Mouse (Mus musculus) embryonic facial prominence, embryonic 11.5 days (tissue): ENCODE measurements around the gene Ccnyl1. TPM values are rescaled to one million over a fixed set of nuclear protein-coding genes. Genes with fewer than 3 reads are reported as not detected.
A peak's percentile ranks its signal among the peaks of the same experiment; 100 is the strongest.

ENCODE experiments used
- ATAC-seq: fragments of 200-750 bp; cut with Nextera tagmentation; replicated peaks from 2 replicates; pipeline ENCODE4 v1.8.0; 2017; ENCODE audit warnings: low read depth; ENCODE audit not compliant: insufficient number of reproducible peaks, low FRiP score, low TSS enrichment
- DNase-seq: peaks from one replicate; pipeline ENCODE4 v3.0.0-alpha.2; 2015; ENCODE audit warnings: low spot score
- H3K27ac ChIP-seq: fragments of 300-500 bp; sonication (generic); replicated peaks from 2 replicates; pipeline ENCODE4 v1.5.1; 2014; ENCODE audit warnings: mild to moderate bottlenecking, low read depth, low read length, control low read depth
- H3K27me3 ChIP-seq: fragments of 300-500 bp; sonication (generic); 2 replicates; pipeline ENCODE4 v1.6.1; 2014; ENCODE audit warnings: mild to moderate bottlenecking, low read length, moderate library complexity, mixed read lengths; ENCODE audit not compliant: control insufficient read depth, insufficient read depth
- H3K36me3 ChIP-seq: fragments of 300-500 bp; sonication (generic); replicated peaks from 2 replicates; pipeline ENCODE4 v1.6.1; 2014; ENCODE audit warnings: low read depth, mild to moderate bottlenecking, low read length, moderate library complexity, mixed read lengths; ENCODE audit not compliant: control insufficient read depth, insufficient read depth
- H3K4me1 ChIP-seq: fragments of 300-500 bp; sonication (generic); 2 replicates; pipeline ENCODE4 v1.6.1; 2014; ENCODE audit warnings: low read length, mixed read lengths; ENCODE audit not compliant: control insufficient read depth, insufficient read depth
- H3K4me2 ChIP-seq: fragments of 300-500 bp; sonication (generic); 2 replicates; pipeline ENCODE4 v1.6.1; 2014; ENCODE audit warnings: low read depth, mild to moderate bottlenecking, control low read depth, low read length, moderate library complexity
- H3K4me3 ChIP-seq: fragments of 300-500 bp; sonication (generic); 2 replicates; pipeline ENCODE4 v1.5.1; 2014; ENCODE audit warnings: low read depth, low read length, control low read depth
- H3K9ac ChIP-seq: fragments of 300-500 bp; sonication (generic); replicated peaks from 2 replicates; pipeline ENCODE4 v1.6.1; 2014; ENCODE audit warnings: mild to moderate bottlenecking, control low read depth, low read length
- H3K9me3 ChIP-seq: fragments of 300-500 bp; sonication (generic); replicated peaks from 2 replicates; pipeline ENCODE4 v1.6.1; 2016; ENCODE audit warnings: mild to moderate bottlenecking, low read length, inconsistent platforms, mixed read lengths; ENCODE audit not compliant: control insufficient read depth
- WGBS: fragments of 180-500 bp; shearing (Covaris S2); extraction: QIAGEN DNeasy Blood & Tissue Kit; methylation state at CpG from one replicate; pipeline ENCODE4 v1.1.7; 2014; 5-methylcytosine and 5-hydroxymethylcytosine counted together
- polyA plus RNA-seq: library from polyadenylated mRNA; unstranded; fragments of >200 nt; fragmentation: Nextera tagmentation; extraction: Ambion mirVana; gene quantifications from 2 replicates; pipeline ENCODE4 v1.2.1, GENCODE M21; 2014

Gene Ccnyl1
- polyA plus RNA-seq, 1 experiment from 2014 or later: 10.9 TPM

DNA sequence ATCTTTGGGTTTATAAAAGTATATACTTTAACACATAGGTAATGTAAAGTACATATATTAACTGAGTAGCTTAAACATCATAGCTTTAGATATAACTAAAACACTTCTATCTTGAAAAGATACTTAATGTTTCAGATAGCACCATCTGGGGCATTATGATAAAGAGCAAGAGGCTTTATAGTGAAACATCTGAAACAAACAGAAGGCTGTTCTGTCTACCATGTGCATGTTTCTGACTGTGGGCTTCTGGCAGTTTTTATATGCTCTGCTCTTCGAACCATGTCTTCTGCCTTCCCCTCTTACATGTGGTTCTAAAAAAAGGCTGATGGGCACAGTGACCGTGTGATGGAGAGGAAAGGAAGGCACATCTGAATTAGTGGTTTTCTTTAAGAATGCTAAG is 16.4 kb downstream of the Ccnyl1 start:
- no peaks in the 10 kb centered on the region for H3K4me1 ChIP-seq
- H3K36me3 ChIP-seq: no peaks in the 10 kb centered on the region
- H3K4me3 ChIP-seq: no peak overlapping the region
- no peak for DNase-seq
- H3K4me2 ChIP-seq: no peak overlapping the region
- 91% methylated on average over 2 of the region's 2 CpGs for WGBS
- no peak for ATAC-seq
- no peaks in the 10 kb centered on the region for H3K27me3 ChIP-seq
- H3K27ac ChIP-seq: no peak overlapping the region
- H3K9ac ChIP-seq: no peak overlapping the region
- H3K9me3 ChIP-seq: no peaks in the 10 kb centered on the region

DNA sequence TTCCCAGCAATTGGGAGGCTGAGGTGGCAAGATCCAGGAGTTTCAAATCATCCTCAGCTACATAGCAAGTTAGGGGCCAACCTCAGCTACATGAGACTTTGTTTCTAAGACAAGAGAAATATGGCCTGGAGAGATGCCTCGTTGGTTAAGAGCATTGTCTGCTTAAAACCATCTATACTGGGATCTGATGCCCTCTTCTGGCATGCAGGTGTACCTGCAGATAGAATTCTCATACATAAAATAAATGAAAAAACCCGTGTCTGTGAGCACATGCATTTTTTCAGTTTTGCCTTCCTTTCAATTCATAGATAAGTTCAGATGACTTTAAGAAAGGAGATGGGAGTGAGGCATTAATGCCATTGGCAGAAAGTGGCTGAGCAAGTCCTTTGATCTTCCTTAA is 19.6 kb downstream of the Ccnyl1 start:
- 26% methylated on average over 2 of the region's 2 CpGs for WGBS
- no peaks in the 10 kb centered on the region for H3K27me3 ChIP-seq
- no peak for ATAC-seq
- no peak overlapping the region for H3K9ac ChIP-seq
- H3K4me2 ChIP-seq: no peak overlapping the region
- peak; percentile 59 for DNase-seq
- no peaks in the 10 kb centered on the region for H3K4me1 ChIP-seq
- H3K4me3 ChIP-seq: no peak overlapping the region
- H3K9me3 ChIP-seq: no peaks in the 10 kb centered on the region
- H3K27ac ChIP-seq: no peak overlapping the region
- H3K36me3 ChIP-seq: no peaks in the 10 kb centered on the region; the same call in 1 of the 2 replicates

DNA sequence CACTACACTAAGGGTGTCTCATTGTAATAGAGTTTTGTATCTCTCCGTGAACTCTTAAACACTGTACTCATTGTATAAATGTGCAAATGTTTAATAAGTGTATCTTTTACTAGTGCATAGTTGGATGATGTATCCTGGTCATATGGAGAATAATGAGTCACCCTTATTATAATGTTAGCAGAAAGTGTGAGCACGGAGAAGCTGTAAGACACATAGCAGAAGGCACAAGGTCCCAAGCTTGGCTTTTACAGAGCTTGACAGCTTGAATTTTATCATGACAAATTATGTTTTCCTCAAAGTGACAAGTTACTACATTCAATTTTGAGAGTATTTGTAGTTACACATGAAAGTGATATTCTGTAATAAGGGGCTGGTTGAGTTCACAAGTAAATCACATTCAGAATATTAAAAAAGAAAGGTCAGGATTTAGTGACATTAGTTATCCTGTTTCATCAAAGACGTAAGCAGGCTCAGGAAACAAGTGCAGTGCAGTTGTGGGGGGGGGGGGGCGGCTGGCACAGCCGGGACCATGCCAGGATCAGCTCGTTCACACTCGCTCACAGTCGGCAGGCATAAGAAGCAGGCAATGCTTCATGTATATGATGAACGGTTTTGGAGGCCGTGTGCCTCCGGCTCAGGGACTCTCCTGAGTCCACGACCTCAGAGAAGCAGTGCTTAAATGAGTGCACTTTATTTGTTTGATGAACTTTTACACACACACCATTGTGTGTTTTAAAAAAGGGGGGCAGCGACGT is 21.9 kb downstream of the Ccnyl1 start:
- 89% methylated on average over 14 of the region's 14 CpGs for WGBS
- no peaks in the 10 kb centered on the region for H3K9me3 ChIP-seq
- no peak overlapping the region for H3K9ac ChIP-seq
- no peaks in the 10 kb centered on the region for H3K27me3 ChIP-seq
- ATAC-seq (no peak), DNase-seq (no peak)
- H3K4me1 ChIP-seq: no peaks in the 10 kb centered on the region
- no peak overlapping the region for H3K4me3 ChIP-seq
- H3K4me2 ChIP-seq: no peak overlapping the region
- H3K36me3 ChIP-seq: no peaks in the 10 kb centered on the region; the same call in 1 of the 2 replicates
- no peak overlapping the region for H3K27ac ChIP-seq

DNA sequence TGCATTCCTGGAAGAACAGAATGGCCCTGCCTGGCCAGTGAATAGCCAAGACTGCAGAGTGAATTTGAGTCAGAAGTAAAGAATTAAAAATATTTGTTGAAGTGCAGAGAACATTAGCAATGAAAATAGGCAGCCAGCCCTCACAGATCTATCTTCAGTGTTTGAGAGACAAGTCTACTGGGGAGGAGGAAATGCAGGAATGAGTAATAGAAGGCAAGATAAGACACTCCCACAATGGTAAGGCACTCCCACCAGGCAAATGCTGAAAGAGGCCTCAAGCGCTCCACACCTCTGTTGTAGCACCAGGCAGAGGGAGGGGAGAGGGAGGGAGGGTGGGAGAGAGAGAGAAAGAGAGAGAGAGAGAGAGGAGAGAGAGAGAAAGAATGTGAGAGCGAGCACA is 25.2 kb downstream of the Ccnyl1 start:
- 89% methylated on average over 2 of the region's 2 CpGs for WGBS
- no peak overlapping the region for H3K9ac ChIP-seq
- H3K9me3 ChIP-seq: no peaks in the 10 kb centered on the region
- DNase-seq (no peak), ATAC-seq (no peak)
- no peaks in the 10 kb centered on the region for H3K27me3 ChIP-seq
- no peaks in the 10 kb centered on the region for H3K4me1 ChIP-seq
- no peak overlapping the region for H3K4me2 ChIP-seq
- no peaks in the 10 kb centered on the region; the same call in 1 of the 2 replicates for H3K36me3 ChIP-seq
- H3K4me3 ChIP-seq: no peak overlapping the region
- H3K27ac ChIP-seq: no peak overlapping the region

DNA sequence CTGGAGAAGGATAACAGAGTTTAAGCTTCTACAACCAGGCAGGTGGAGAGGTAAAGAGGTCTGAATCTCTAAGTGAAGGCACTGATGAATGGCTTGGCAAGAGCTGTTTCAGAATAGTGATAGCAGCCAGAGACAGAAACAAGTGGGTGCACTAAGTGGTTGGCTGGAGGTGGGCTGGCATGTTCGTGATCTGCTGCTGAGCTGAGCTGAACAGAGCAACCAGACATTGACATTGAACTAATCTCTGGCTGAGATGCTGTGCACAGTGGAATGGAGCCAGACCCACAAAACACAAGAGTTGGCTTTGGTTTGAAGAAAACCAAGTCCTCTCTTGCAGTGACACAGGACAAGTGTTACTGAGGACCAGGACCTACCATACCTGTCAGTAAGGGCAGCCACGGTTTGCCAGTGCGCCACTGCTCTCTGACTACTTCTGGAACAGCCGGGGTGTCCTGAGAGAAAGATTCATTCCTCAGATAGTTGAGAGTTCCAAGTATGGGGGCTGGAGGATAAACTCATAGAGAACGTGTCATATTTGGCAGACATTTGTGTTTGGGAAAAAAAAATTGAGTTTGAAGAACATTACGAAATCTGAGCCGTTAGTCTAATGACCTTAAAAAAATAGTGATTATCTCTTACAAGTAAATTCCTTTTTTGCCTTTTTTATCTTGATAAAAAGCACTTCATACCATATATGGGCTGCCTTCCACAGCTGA is 26.5 kb downstream of the Ccnyl1 start:
- Histone ChIP-seq H3K9ac (no peak overlapping the region), H3K9me3 (no peaks in the 10 kb centered on the region), H3K4me1 (no peaks in the 10 kb centered on the region), H3K4me3 (no peak overlapping the region), H3K27ac (no peak overlapping the region), H3K36me3 (no peaks in the 10 kb centered on the region; the same call in 1 of the 2 replicates), H3K4me2 (no peak overlapping the region), H3K27me3 (no peaks in the 10 kb centered on the region)
- no peak for ATAC-seq
- 96% methylated on average over 7 of the region's 7 CpGs for WGBS
- DNase-seq: no peak

DNA sequence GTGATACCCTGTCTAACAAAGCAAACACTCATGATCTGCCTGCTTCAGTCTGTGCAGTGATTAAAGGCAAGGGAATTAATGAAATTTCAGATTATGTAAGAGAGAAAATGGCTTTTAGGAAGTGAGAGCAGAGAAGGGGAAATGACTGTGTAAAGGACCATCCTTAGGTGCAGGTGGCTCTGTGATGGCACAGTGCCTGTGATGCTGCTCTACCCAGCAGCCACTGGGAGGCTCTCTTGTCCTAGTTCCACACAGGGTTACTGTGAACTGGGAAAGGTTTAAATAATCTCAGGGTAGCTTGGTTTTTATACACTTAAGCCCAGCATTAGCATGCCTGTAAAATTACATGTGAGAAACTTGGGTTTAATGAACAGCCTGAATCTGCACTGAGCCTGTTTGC is 27.2 kb downstream of the Ccnyl1 start:
- H3K36me3 ChIP-seq: no peaks in the 10 kb centered on the region; the same call in 1 of the 2 replicates
- no peak overlapping the region for H3K9ac ChIP-seq
- DNase-seq: peak; percentile 26
- no peak overlapping the region for H3K4me3 ChIP-seq
- no peaks in the 10 kb centered on the region for H3K4me1 ChIP-seq
- no peaks in the 10 kb centered on the region for H3K9me3 ChIP-seq
- no peak for ATAC-seq
- H3K4me2 ChIP-seq: no peak overlapping the region
- H3K27ac ChIP-seq: no peak overlapping the region
- no peaks in the 10 kb centered on the region for H3K27me3 ChIP-seq

DNA sequence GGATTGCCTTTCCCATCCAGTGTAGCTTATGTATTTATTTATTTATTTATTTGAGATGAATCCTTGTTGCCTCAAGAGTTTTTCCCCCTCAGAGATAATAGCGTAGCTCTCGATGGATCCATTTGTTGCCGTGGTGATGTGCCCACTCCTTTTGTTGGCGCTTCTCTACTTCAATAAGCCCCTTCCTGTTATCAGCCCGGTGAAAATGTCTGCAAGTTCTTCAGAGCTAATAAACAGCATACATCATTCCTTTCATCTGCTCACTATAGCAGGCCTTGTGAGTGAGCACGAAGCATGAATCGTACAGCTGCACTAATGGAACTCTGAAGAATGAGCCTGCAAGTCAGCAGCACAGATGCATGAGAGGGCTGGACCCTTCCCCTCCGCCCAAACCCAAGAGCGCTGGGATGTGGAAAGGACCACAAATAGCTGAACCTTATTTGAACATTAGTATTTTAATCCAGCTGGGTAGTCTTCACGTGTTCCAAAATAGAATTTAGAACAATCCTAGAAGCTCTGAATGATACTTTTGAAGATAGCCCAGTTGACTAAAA is 30.9 kb downstream of the Ccnyl1 start:
- no peaks in the 10 kb centered on the region for H3K36me3 ChIP-seq
- ATAC-seq (0 out of 2 replicates have a peak, but pooled peaks have one; percentile 29), DNase-seq (no peak)
- H3K9me3 ChIP-seq: no peaks in the 10 kb centered on the region
- no peaks in the 10 kb centered on the region for H3K27me3 ChIP-seq
- H3K9ac ChIP-seq: no peak overlapping the region
- H3K4me2 ChIP-seq: no peak overlapping the region
- 80% methylated on average over 10 of the region's 10 CpGs for WGBS
- no peak overlapping the region for H3K4me3 ChIP-seq
- H3K27ac ChIP-seq: no peak overlapping the region
- no peaks in the 10 kb centered on the region for H3K4me1 ChIP-seq

DNA sequence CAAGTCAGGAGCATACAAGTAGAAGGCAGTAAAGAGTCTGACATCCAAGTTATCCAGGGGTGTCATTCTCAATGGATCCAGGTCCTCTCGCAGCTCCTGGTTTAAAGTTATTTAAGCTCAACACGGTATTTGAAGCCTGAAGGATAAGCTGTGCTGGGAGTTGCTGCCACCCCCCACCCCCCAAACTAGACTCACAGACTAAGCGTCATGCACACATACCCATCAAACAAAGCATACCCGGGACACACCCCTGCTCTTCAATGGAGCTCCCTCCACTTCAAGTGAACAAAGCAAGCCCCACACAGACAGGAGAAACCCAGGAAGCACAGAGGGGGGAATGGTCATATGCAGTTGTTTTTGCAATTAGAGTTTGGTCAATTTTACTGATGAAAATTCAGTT is 39.8 kb downstream of the Ccnyl1 start:
- Histone ChIP-seq H3K27ac (no peak overlapping the region), H3K9ac (no peak overlapping the region), H3K4me1 (peaks cover 2% of the 10 kb centered on the region), H3K27me3 (peaks cover 9% of the 10 kb centered on the region), H3K4me2 (no peak overlapping the region), H3K4me3 (no peak overlapping the region), H3K36me3 (no peaks in the 10 kb centered on the region), H3K9me3 (no peaks in the 10 kb centered on the region)
- DNase-seq (no peak), ATAC-seq (no peak)
- 70% methylated on average over 4 of the region's 4 CpGs for WGBS
